Mouse (Mus musculus) liver, adult (tissue): ENCODE measurements around the gene Nuak1.

Source experiments
- GATA4 ChIP-seq: IDR thresholded peaks from 2 replicates; pipeline ENCODE4 v1.6.1; 2014; ENCODE audit warnings: mild to moderate bottlenecking, low read length; ENCODE audit not compliant: insufficient replicate concordance

The Nuak1 gene

GRCm38 (mm10) chr10:84377956-84378355, 62.4 kb downstream of the Nuak1 start:
- no peak for TF ChIP-seq GATA4

DNA sequence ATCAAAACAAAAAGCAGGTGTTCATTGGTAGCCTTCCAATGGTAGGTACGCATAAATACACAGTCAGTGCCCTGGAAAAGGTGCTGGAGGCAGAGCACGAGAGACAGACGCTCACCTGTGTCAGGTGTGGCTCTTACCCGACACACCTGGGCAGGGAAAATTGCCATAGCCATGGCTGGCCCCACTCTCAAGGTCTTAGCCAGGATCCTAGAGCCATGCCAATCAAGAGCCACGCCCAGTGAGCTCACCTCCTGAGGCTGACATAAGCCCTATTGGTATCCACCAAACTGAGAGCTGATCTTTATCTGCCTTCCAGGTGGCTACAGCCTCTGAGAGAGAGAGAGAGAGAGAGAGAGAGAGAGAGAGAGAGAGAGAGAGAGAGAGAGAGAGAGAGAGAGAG, 64.1 kb downstream of the Nuak1 start:
- no peak for TF ChIP-seq GATA4

DNA sequence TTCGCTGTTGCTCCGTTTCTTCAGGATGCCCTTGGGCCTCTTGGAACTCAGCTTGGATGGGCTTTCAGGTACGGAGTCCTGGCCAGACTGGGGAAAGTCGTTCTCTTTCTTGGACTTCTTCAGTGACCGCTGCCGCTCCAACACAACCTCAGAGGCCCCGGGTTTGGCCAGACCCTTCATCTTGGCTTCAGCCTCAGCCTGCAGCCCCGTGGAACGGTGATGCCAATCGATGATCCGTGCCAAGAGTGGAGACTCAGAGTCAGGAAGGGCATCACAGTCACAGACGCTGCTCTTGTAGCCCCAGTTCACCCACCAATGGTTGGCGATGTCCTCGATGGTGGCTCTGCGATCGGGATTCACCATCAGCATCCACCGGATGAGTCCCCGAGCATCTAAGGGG, 65.4 kb downstream of the Nuak1 start:
- no peak for TF ChIP-seq GATA4

DNA sequence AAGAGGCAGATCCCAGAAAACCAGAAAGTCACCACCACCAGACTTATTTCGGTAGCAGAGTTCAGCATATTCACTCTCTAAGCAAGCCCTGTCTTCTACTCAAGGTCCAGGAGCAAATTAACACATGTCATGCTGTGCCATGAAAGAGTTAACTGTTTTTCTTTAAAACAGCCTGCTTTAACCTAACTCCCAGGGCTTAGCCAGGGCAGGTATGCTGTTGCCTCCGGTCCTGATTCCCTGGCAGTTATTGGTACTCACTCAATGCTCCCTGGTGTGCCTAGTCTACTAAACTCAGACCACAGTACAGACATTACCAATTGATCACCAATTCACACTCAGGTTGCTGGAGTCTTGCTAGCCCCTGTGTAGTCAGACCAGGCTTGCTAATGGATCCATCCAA, 66.9 kb downstream of the Nuak1 start:
- TF ChIP-seq GATA4 = no peak

GRCm38 (mm10) chr10:84372161-84373095, 68.0 kb downstream of the Nuak1 start:
- no peak for TF ChIP-seq GATA4

DNA sequence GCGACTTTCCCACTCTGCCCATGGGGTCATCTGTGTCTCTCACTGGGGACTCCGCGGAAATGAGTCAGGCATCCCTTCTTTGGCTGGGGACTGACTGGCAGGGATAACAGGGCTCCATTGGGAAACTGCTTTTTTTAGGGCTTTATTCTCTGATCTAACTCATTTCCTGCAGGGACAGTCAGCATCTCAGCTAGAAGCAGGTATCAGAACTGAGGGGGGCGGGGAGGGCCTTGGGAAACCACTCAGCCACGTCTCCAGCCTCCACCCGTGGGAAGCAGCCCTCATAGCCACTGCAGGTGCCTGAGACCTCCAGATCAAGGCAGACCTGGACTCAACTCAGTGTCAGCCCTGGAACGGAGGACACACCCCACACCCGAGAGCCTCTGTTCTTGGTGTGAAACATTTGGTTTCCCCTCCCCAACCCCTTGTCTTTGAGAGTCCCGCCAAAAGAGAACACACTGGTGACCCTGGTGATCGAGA, 68.7 kb downstream of the Nuak1 start:
- TF ChIP-seq GATA4 = no peak

GRCm38 (mm10) chr10:84371230-84371629, 69.2 kb downstream of the Nuak1 start:
- no peak for TF ChIP-seq GATA4

DNA sequence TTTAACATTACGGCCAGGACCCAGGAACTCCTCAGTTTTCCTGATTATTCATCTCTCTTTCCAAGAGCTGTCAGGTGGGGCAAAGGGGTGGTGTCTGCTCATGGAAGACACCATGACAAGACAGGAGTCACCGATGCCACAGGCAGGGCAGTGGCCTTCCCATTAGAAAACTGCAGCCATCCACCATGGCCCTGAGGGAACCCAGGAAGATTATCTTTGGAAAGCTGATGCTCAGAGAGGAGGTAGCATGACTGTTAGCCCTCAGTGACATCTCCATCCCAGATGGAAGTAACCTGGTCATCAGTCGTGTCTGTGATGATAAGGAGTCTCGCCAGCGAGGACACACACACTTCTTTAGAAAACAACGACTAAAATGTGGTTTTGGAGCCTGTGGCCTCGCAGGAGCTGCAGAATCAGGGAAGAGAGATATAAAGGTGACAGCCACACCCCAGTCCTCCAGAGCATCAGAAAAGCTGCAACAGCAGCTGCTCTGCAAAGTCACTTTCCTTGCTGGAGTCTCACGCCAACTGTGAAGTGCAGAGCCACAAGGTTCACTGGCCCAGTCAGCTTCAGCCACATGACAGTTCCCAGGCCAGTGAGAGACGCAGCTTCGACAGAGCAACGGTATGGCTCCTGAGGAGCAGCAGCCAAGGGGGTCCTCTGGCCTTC, 70.6 kb downstream of the Nuak1 start:
- no peak for TF ChIP-seq GATA4

- TF ChIP-seq GATA4 = no peak
Observed at GRCm38 (mm10) chr10:84368185-84368584, 72.2 kb downstream of the Nuak1 start.

DNA sequence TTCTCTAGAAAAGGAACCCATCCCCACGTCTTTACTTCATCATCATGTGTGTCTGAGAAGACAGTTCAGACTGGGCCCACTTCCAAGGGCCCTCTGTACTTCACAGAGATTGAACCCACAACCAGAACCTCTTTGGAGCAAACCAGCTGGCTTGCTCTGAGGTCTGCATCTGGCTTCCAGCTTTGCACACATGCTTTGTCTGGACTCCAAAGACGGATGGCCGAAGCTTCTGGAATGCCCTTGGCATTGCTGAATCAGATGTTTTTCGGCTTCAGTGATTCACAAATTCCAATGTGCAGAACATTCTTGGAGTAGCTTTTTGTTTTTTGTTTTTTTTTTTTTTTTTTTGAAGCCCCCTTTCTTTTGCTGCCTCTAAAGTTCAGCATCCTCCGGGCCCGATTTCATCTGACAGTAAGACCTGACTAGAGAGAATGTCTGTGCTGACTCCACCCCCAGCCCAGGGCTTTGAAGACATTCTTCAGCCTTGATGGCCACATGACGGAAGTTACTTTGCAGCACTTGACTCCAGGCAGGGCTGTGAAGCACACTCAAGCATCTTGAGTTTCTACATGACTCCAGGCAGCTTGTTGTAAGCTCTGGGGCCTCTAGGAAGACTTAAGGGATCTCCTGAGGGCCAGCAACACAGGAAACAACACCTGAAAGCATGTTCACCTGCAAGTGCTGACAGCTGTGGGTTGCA, 75.1 kb downstream of the Nuak1 start:
- TF ChIP-seq GATA4 = no peak

- no peak for TF ChIP-seq GATA4
Observed at GRCm38 (mm10) chr10:84363833-84364232, 76.6 kb downstream of the Nuak1 start.

GRCm38 (mm10) chr10:84360953-84361352, 79.4 kb downstream of the Nuak1 start:
- no peak for TF ChIP-seq GATA4

- no peak for TF ChIP-seq GATA4
Observed at GRCm38 (mm10) chr10:84360391-84360790, 80.0 kb downstream of the Nuak1 start.

DNA sequence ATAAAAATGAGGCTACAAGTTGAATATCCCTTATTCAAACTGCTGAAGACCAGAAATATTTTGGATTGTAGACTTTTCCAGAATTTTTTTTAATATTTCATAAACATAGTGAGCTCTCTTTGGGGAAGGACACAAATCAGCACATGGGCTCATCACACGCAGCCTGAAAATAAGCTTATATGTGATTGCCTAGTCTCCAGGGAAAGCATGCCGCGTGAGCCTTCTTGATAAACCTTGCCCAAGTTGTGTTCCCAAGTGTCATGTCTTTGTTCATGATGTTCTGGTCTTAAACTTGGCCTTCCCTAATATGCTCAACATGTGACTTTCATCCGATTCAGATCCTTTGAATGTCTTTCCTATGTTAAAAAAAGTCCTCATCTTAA, 81.7 kb downstream of the Nuak1 start:
- no peak for TF ChIP-seq GATA4

GRCm38 (mm10) chr10:84357997-84358737, 82.2 kb downstream of the Nuak1 start:
- TF ChIP-seq GATA4 = no peak
